Mouse (Mus musculus): ENCODE measurements around the gene Mphosph9. TPM values are rescaled to one million over a fixed set of nuclear protein-coding genes. Genes with fewer than 3 reads are reported as not detected.

Gene Mphosph9
- polyA plus RNA-seq, 1 experiment from 2014 or later, result 16.6 TPM

GRCm38 (mm10) chr5:124262090-124262489 lies 65.7 kb downstream of the Mphosph9 start:
- Histone ChIP-seq H3K9me3 (no peaks in the 10 kb centered on the region), H3K9ac (no peak overlapping the region), H3K27ac (peak overlapping the region; percentile 86), H3K4me2 (peak overlapping the region; percentile 23; the same call in 1 of the 2 replicates), H3K36me3 (peaks cover 36% of the 10 kb centered on the region), H3K27me3 (no peaks in the 10 kb centered on the region), H3K4me3 (no peak overlapping the region), H3K4me1 (peaks cover 20% of the 10 kb centered on the region; the same call in 1 of the 2 replicates)
- 62% methylated on average over 4 of the region's 4 CpGs for WGBS
- no peak for ATAC-seq (ENCODE audit: borderline replicate concordance, extremely low read depth, low FRiP score, low TSS enrichment)

GRCm38 (mm10) chr5:124259133-124259532 lies 68.6 kb downstream of the Mphosph9 start:
- Histone ChIP-seq H3K36me3 (peaks cover 45% of the 10 kb centered on the region), H3K4me1 (peaks cover 20% of the 10 kb centered on the region; the same call in 1 of the 2 replicates), H3K4me2 (no peak overlapping the region), H3K27me3 (no peaks in the 10 kb centered on the region), H3K27ac (no peak overlapping the region), H3K9me3 (no peaks in the 10 kb centered on the region), H3K4me3 (no peak overlapping the region), H3K9ac (no peak overlapping the region)
- WGBS, result 21% methylated on average over 2 of the region's 2 CpGs
- ATAC-seq (ENCODE audit: borderline replicate concordance, extremely low read depth, low FRiP score, low TSS enrichment), result no peak

- Histone ChIP-seq H3K4me1 (peaks cover 13% of the 10 kb centered on the region; the same call in 1 of the 2 replicates), H3K9me3 (no peaks in the 10 kb centered on the region), H3K27me3 (no peaks in the 10 kb centered on the region), H3K27ac (no peak overlapping the region), H3K4me2 (no peak overlapping the region), H3K9ac (no peak overlapping the region), H3K4me3 (no peak overlapping the region), H3K36me3 (peaks cover 47% of the 10 kb centered on the region)
- no peak for ATAC-seq (ENCODE audit: borderline replicate concordance, extremely low read depth, low FRiP score, low TSS enrichment)
- WGBS, result 96% methylated on average over 1 of the region's 1 CpGs
These were observed 69.7 kb downstream of the Mphosph9 start for GRCm38 (mm10) chr5:124258026-124258425.

GRCm38 (mm10) chr5:124255141-124255540 lies 72.6 kb downstream of the Mphosph9 start:
- 91% methylated on average over 7 of the region's 7 CpGs for WGBS
- H3K27ac ChIP-seq, result no peak overlapping the region
- no peak overlapping the region for H3K4me2 ChIP-seq
- H3K4me1 ChIP-seq, result peaks cover 9% of the 10 kb centered on the region
- no peak for ATAC-seq (ENCODE audit: borderline replicate concordance, extremely low read depth, low FRiP score, low TSS enrichment)
- H3K9me3 ChIP-seq, result no peaks in the 10 kb centered on the region
- no peak overlapping the region for H3K4me3 ChIP-seq
- H3K9ac ChIP-seq, result no peak overlapping the region
- H3K36me3 ChIP-seq, result peaks cover 43% of the 10 kb centered on the region
- no peaks in the 10 kb centered on the region for H3K27me3 ChIP-seq

- Histone ChIP-seq H3K27me3 (no peaks in the 10 kb centered on the region), H3K4me1 (peaks cover 10% of the 10 kb centered on the region), H3K4me2 (no peak overlapping the region), H3K9me3 (no peaks in the 10 kb centered on the region), H3K36me3 (peaks cover 33% of the 10 kb centered on the region), H3K4me3 (no peak overlapping the region), H3K9ac (no peak overlapping the region), H3K27ac (no peak overlapping the region)
- WGBS, result 84% methylated on average over 8 of the region's 8 CpGs
- no peak for ATAC-seq (ENCODE audit: borderline replicate concordance, extremely low read depth, low FRiP score, low TSS enrichment)
These were observed 74.2 kb downstream of the Mphosph9 start for GRCm38 (mm10) chr5:124253555-124253954.

- H3K36me3 ChIP-seq, result peaks cover 25% of the 10 kb centered on the region; the same call in 1 of the 2 replicates
- peaks cover 18% of the 10 kb centered on the region for H3K4me1 ChIP-seq
- no peaks in the 10 kb centered on the region for H3K27me3 ChIP-seq
- H3K27ac ChIP-seq, result no peak overlapping the region
- H3K4me2 ChIP-seq, result no peak overlapping the region
- no peak for ATAC-seq (ENCODE audit: borderline replicate concordance, extremely low read depth, low FRiP score, low TSS enrichment)
- no peak overlapping the region for H3K9ac ChIP-seq
- 88% methylated on average over 13 of the region's 13 CpGs for WGBS
- H3K9me3 ChIP-seq, result no peaks in the 10 kb centered on the region
- no peak overlapping the region for H3K4me3 ChIP-seq
These were observed 75.0 kb downstream of the Mphosph9 start for GRCm38 (mm10) chr5:124252580-124253320.

GRCm38 (mm10) chr5:124251070-124251469 lies 76.7 kb downstream of the Mphosph9 start:
- ATAC-seq (ENCODE audit: borderline replicate concordance, extremely low read depth, low FRiP score, low TSS enrichment), result no peak

GRCm38 (mm10) chr5:124249614-124250591 lies 77.9 kb downstream of the Mphosph9 start, which contains the start of gene Pitpnm2:
TSS of gene Pitpnm2 (minus strand) at chr5:124249760.
- peak; percentile 81 for ATAC-seq (ENCODE audit: borderline replicate concordance, extremely low read depth, low FRiP score, low TSS enrichment)
- peak within 1 kb of the TSS; percentile 75 for H3K4me3 ChIP-seq
- whole genome bisulfite sequencing, result under 1% methylated on average over 86 of the region's 90 CpGs
- H3K27me3 ChIP-seq, result no peaks in the 10 kb centered on the region
- H3K27ac ChIP-seq, result peak within 1 kb of the TSS; percentile 91
- peaks cover 22% of the 10 kb centered on the region for H3K4me1 ChIP-seq
- H3K4me2 ChIP-seq, result peak within 1 kb of the TSS; percentile 93
- H3K36me3 ChIP-seq, result peaks cover 5% of the 10 kb centered on the region; the same call in 1 of the 2 replicates
- peak within 1 kb of the TSS; percentile 84 for H3K9ac ChIP-seq
- H3K9me3 ChIP-seq, result no peaks in the 10 kb centered on the region

More at GRCm38 (mm10) chr5:124251070-124251469, 76.7 kb downstream of the Mphosph9 start:
- no peak overlapping the region for H3K27ac ChIP-seq
- H3K9ac ChIP-seq, result no peak overlapping the region
- H3K27me3 ChIP-seq, result no peaks in the 10 kb centered on the region
- H3K36me3 ChIP-seq, result peaks cover 9% of the 10 kb centered on the region; the same call in 1 of the 2 replicates
- 74% methylated on average over 5 of the region's 5 CpGs for WGBS
- H3K4me1 ChIP-seq, result peaks cover 22% of the 10 kb centered on the region
- H3K9me3 ChIP-seq, result no peaks in the 10 kb centered on the region
- no peak overlapping the region for H3K4me2 ChIP-seq
- no peak overlapping the region for H3K4me3 ChIP-seq

- H3K4me3 ChIP-seq, result peak overlapping the region; percentile 75
- 2% methylated on average over 54 of the region's 77 CpGs for WGBS
- peak overlapping the region; percentile 84 for H3K9ac ChIP-seq
- peaks cover 22% of the 10 kb centered on the region for H3K4me1 ChIP-seq
- peak; percentile 64 for ATAC-seq (ENCODE audit: borderline replicate concordance, extremely low read depth, low FRiP score, low TSS enrichment)
- H3K27me3 ChIP-seq, result no peaks in the 10 kb centered on the region
- H3K4me2 ChIP-seq, result peak overlapping the region; percentile 93
- peaks cover 13% of the 10 kb centered on the region; the same call in 1 of the 2 replicates for H3K36me3 ChIP-seq
- no peaks in the 10 kb centered on the region for H3K9me3 ChIP-seq
- peak overlapping the region; percentile 91 for H3K27ac ChIP-seq
These were observed 78.7 kb downstream of the Mphosph9 start for GRCm38 (mm10) chr5:124248845-124249613.

- WGBS, result 29% methylated on average over 9 of the region's 9 CpGs
- peak overlapping the region; percentile 91 for H3K27ac ChIP-seq
- H3K36me3 ChIP-seq, result peaks cover 11% of the 10 kb centered on the region; the same call in 1 of the 2 replicates
- no peaks in the 10 kb centered on the region for H3K9me3 ChIP-seq
- ATAC-seq (ENCODE audit: borderline replicate concordance, extremely low read depth, low FRiP score, low TSS enrichment), result no peak
- H3K27me3 ChIP-seq, result no peaks in the 10 kb centered on the region
- H3K9ac ChIP-seq, result 0 out of 2 replicates have a peak overlapping the region, but pooled peaks have one; percentile 84
- peak overlapping the region; percentile 93 for H3K4me2 ChIP-seq
- H3K4me1 ChIP-seq, result peaks cover 22% of the 10 kb centered on the region
- H3K4me3 ChIP-seq, result peak overlapping the region; percentile 75
These were observed 79.7 kb downstream of the Mphosph9 start for GRCm38 (mm10) chr5:124247986-124248626.
